Mouse (Mus musculus) natural killer cell, adult 2 months (primary cell): ENCODE data around the gene Immp2l.
"Not testable (repeated sequence)": the region's sequence is repeated elsewhere in the genome, so short reads cannot be mapped to it uniquely, and the experiment has no call there.

Experiments
- DNase-seq, 2 experiments: peaks; one replicate each; pipeline ENCODE4 v3.0.0; 2022; ENCODE audit warnings: low spot score in 2 of 2

Immp2l gene

DNA sequence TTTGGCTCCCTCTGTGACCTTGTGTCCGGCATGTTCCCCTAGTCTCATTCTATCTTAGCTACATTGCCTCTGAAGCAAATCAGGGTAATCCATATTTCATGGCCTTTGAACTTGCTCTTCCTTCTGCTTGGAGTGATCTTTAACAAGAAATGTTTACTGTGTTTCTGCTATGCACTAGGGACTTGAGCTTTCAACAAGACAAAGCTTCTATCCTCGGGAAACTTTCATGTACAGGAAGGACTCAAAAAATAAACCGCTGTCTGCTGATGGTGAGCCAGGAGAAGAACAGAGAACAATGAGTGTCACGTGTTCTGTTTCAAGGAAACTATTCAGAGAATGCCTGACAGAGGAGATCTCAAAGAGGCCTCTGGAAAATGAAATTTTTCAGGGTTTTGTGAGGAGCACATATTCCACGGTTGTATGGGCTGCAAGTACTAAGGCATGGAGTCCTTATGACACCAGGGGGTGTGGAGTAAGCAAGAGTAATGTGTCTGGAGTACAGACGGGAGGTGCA is 814.5 kb downstream of the Immp2l start:
- DNase-seq = no peak

DNA sequence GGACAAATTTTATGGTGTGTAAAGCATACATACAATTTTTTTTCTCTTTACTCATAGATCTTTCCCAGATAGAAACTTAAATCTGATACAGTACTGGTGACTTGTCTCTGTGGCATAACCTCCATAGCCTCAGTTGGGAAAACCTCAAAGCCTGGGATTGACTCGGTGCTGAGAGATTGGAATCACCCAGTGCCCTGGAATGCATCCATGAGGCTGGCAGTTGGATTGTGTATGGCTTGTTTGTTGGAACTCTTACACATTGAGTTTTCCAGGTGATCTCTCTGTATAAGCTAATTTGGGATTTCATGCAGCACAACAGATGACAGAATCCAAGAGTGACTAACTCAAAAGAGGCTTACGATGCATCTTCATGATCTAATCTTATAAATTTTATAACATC is 815.4 kb downstream of the Immp2l start:
- no peak for DNase-seq

DNA sequence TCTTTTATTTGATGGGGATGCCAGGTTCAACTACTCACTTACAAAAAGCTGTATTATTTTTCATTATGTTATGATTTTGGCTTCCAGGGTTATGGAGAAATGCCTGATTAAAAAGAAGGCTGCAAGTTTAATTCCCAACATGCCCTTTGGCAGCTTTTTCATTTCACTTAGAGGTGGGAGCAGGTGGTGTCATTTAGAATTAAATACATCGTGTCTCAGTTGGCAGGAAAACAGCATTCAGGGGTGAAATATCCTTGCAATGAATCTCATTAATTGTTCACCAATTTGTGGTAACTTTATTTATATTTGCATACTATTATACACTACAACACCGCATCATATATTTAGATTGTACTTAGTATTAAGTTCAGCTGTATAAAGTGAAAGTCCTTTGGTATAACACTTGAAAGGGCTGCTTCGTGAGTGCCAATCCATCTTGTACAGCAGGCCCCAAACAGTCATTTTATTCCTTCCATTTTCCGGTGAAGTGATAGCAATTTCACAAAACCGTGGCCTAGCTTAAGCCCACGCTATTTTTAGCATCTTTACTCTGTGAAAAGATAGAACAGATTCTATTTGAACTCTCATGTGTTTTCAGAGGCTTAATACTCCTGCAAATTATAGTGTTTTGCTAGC is 818.9 kb downstream of the Immp2l start:
- DNase-seq = no peak

DNA sequence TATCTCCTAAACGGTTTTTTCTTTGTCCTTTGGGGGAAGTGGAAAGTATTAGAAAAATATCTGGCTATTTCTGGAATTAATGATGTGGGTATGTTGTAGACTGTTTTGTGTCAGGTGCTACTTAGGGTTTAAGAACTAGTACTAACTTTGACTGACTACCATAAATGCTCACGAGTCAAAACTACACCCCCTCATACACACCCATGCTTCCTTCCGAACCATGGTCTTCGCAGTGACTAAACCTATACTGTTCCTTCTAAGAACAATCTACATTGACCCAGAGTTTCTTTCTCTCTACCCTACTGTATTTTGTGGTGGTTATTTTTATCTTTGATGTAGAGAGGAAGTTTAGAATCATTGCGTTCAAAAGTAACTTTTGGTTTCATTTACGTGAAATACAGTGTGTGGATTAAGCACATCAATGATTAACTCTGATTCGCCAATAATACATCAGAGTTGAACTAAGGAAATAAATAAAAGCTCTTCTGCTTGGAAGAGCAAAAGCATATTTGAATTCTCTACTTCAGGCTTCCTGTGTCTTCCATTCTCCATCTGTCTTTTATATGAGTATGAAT is 828.1 kb downstream of the Immp2l start:
- DNase-seq = no peak

DNA sequence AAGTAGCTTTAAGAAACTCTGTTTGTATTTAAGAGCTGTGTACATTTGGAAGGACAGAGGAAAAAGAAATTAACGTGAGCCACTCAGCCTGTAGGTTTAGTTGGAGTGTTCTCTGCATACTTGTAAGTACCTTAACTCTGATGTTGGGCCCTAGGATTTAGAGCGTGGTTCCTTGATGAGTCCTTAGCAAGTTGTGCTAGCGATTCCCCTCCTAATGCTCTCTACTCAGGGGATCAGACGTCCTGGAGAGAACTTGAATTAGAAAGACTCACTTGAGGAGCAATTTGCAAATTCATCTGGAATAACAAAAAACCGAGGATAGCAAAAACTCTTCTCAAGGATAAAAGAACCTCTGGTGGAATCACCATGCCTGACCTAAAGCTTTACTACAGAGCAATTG is 835.8 kb downstream of the Immp2l start:
- not testable (repeated sequence) for DNase-seq

DNA sequence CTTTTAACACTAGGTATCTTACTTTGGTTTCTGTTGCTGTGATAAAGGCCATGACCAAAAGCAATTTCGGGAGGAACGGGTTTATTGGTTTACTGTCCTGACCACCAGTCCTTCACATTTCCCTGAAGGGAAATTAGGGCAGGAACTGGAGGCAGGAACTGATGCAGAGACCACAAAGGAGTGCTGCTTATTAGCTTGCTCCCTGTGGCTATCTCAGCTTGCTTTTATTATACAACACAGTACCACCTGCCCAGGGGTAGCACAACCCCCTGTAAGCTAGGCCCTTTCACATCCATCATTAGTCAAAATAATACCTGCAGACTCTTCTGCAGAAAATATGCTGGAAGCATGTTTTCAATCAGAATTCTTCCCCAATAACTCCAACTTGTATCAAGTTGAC is 844.4 kb downstream of the Immp2l start:
- no peak for DNase-seq

DNA sequence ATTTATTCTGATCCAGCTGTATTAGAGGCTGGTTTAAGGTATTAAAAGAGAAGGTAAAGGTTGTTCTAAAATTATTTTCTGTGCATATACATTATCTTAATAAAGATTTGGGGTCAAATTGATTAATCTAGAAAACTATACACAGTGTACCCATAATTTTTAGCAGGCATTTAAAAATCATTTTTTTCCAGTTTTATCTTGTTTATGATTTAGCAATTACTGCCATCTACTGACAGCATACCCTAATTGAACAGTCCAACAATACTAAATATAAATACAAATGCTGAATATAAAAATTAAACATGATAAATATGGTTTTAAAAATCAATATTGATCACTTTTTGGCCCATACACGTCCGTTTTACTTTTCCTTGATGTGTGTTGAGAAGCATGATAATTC is 850.1 kb downstream of the Immp2l start:
- DNase-seq = no peak

DNA sequence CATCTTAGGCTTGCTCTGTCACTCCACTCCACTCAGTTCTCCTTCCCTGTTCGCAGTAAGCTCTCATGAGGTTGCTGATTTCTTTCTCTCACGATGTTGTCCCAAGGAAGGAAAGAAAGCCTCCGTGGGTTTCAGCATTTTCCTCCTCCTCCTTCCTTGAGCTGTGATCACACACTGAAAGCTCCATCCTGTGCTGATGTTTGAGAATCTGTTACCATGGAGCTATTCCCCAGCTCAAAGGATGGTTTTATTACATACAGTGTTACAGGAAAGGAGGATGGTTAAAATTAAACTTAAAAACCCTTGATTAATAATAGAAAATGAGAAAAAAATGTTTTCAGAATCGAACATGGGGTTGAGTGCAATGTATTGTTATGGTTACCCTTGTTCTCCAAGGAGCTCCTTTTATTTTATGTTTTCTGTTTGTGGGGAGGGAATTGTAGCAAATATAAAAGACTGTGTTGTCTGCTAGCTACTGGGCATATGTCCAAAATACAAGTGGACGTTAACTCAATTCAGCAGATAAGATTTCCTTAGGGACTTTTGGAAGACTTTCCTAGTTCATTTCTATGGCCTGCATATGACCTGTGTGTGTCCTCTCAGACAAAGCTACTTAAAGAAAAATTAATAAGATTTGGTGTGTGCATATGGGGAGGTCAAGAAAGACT is 853.5 kb downstream of the Immp2l start:
- no peak for DNase-seq

DNA sequence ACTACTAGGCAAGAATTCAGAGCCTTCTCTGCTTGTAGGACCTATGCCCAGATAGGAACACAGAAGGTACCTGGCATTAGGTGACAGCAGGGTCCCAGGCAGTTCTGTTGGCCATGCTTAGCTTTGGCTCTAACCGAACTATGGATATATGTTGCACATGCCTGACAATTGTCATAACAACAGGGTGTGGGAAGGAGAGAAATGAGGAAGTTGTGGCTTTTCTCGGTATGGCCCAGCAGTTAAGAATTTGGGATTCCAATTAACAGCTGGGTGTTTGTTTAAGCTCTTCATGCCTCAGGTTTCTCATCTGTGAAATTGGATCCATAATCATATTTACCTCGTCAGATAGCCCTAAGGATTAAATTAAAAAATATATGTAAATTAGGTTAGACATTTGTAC is 854.6 kb downstream of the Immp2l start:
- DNase-seq = no peak

DNA sequence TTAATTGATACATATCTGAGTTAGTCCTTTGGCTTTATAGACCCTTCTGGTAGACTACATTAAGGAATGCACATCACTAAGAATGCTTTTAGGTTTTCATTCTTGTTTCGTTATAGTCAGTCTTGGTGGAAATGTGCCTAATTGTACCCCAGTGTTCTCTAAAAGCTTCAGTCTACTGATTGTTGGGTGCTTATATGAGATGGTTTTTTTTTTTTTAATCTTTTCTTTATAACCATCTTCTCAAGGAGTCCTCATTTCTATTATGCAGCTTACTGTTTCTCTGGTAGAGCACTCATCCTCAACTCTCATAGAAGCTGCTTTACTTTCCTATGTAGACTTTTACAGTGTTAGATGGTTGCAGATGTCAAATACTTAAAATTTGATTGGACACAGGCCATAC is 855.1 kb downstream of the Immp2l start:
- DNase-seq = no peak

DNA sequence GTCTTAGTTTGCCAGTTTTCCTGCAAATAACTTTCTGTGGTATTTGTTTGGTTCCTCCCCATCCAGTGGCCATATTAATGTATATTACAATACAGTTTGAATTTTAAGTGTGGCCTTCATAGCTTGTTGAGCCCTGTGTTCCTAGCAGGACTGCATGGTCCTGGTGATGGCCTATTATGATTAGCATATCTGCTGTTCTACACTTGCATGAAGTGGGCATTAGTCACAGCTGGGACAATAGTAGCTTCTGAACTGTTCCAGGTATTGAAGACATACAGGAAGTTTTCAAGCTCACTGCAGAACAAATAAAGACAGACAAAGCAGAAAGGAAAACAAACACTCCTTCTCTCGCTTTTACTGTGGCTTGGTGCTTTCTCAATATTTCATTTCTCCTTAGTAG is 855.5 kb downstream of the Immp2l start:
- DNase-seq = no peak

DNA sequence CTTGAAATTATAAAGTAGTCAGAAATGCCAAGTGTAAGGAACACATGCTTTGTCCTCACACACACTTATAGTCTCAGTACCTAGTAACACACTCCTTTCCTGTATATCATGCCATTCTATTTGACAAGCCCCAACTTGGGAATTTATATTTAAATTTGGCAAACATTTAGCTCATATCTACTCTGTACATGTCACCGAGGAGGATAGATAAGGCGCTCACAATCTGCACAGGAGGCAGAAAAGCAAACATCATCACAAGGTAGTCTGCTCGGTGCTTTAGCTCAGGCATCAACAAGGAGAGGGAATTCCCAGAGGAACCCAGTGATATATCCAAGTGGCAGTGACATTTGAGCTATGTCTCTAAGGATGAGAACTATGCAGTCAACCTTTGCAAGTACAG is 856.9 kb downstream of the Immp2l start:
- no peak for DNase-seq

DNA sequence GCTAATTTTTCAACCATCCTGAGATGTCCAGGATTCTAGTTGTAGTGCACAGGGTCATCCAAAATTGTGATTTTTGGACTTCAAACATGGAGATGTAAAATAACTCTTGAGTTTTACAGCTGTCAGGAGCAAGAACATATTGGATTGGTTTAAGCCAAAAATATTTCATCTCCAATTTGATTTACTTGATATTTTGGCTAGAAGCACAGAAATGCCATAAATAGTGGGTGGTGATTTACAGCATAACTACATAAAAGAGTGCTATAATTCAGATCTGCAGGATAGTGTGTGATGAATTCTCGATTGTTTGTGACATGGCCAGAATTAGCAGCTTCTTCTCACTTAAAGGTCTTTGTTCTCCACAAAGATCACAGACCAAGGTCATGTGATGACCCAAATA is 884.1 kb downstream of the Immp2l start:
- no peak for DNase-seq

DNA sequence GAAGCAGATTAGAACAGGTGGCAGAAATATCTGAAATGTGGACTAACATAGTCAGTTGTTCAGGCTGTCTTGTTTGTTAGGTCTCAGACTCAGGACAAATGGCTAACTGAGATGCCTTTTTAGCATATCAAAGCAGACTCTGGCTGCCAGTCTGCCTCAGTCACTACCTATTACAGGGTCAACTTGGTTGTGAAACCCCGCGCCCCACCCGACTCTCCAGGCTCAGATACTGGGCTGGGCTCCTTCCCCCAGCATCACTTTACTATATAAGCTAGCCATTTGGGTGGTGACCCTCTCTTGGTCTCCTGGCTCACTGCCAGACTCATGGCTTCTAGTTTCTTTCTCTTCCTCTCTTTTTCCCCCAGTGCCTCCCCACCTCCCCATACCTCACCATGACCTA is 887.7 kb downstream of the Immp2l start:
- DNase-seq = no peak

DNA sequence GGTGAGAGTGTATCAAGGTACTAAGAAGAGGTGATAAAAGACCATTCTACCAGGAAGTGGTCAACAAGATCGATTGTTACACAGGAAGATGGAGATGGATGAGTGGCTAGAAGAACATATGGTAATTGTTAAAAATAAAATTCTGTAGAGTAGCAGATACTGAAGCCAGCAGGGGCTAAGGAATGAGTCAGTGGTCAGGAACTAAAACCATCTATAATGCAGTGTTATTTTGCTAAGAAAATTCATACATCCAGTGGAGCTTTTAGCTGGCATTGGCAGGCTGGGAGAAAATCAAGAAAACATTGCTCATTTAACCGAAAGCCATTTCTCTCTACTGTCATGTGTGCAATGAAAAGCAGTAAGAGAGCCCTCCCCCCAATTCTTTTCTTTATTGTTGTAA is 913.9 kb downstream of the Immp2l start:
- no peak for DNase-seq

DNA sequence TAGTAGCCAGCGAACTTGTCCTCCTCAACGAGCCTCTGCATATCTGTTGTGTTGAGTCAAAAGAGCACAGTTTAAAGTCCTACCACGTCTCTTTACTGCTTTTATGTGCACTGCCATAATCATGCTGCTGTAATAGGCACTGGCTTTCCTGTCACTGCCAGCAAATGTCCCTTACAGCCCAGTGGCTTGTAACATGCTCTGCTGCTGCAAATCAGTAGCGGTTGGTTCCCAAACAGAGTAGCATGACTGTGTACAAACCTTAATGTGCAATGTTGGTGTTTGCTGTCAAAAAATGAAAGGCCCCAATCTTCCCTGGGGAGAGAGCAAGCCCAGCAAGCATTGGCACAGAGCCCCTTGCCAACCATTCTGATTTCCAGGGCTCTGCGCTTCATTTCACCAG is 918.0 kb downstream of the Immp2l start:
- no peak for DNase-seq

DNA sequence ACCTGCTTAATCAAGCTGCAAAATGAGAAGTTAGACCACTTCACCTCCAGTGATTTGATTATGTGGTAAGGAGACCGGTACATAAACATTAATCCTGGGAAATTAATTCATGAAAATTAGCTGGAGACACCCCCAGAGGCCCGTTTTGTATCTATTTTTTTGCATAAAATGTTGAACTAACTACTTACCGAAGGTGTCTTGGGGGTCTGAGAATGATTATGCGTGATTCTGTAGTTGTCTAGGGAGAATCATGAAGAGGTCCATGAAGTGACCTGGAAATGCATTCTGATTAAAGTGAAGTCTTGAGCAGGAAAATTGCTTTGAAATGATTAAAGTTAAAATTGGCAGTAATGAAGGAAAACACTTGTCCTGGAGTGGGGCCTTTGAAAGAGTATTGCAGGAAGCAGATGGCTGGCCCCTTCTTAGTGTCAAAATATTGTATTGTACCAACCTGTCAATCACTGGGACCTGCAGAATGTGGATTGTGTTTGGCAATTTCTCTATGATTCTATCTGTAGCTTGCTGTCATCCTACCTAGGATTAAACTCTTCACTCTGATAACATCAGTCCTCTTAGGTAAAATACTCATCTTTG is 920.3 kb downstream of the Immp2l start:
- DNase-seq = no peak

DNA sequence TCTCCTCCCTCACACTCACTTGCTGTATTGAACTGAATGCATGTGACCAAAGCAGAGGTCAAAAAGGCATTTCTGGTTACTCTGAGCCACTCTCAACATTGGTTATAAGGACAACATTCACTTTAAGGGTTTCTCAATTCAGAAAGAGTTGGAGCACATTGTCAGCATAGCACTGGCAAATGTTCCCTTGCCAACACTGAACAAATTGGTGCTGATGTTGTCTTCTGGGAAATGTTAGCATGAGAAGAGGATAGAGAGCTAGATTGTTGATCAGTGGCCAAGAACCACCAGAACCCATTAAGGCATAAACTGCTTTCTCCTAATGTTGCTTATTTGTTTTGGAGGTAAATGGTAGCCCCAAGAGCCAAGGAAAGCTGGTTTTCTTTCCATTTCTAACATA is 922.6 kb downstream of the Immp2l start:
- no peak for DNase-seq

DNA sequence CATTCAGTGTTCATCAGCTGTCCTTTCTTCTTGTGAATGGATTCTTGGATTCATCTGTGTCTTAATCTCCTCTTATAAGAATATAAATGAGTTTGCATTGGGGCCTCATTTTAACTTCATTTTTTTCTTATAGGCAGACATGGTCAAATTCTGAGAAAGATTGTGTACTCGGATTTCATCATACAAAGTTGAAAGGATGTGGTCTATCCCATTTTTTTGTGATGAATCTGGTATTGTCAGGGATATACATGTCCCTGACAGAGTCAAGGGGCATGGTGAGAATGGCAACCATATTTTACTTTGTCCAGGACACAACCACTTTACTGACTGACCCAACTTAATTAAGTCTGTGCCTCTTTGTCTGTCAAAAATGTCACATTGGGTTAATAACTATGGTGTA is 925.5 kb downstream of the Immp2l start:
- no peak for DNase-seq

DNA sequence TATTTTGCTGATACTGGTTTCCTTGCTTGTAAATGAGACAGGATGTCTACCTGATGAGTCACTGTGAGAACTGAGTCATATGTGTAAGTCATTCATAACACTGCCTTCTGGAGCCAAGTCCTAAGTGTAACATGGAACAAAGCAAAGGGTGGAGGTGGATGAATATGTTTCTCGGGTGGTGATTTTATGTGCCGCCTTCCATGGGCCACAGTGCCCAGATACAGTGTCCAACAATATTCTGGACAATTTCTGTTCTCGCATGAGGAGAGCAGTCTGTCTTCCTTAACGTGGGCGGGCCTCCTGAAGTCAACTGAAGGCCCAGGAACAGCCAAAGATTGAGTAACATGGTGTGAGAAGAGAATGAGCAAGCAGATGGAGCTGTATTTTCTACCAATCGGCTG is 926.0 kb downstream of the Immp2l start:
- DNase-seq = no peak

DNA sequence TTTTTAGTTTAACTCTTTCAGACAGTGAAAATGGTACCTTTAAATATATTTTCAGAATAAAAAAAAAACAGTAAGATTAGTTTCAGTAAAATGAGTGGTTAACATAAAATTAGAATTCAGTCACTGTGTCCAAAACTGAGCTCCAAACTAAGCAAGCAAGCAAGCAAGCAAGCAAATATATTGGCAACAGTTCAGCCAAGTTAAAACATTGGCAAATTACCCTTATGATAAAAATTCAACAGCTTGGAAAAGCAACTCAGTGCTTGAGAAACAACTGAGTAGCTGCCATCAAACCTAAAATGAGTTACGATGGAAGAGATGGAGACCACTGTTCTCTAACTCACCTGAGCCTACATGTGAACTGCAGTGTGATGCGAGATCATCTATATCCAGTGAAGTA is 926.8 kb downstream of the Immp2l start:
- DNase-seq = no peak

DNA sequence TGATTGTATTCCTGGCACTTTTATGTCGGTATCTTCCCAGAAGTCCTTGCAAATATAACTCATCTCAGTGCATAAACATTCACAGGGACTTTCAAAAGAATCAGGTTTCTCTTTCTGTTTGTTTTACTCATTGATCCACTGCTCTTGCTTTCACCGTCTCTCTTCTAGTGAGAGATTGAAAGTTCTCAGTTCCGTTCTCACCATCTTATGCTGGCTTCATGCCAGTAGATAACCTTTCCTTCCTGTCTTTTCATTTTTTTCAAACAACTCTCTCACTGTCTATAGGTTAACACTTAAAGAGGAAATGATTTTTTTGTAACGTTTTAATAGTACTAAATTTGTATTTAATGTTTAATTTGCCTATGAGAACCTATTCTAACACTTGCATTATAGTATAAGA is 937.1 kb downstream of the Immp2l start:
- no peak for DNase-seq

DNA sequence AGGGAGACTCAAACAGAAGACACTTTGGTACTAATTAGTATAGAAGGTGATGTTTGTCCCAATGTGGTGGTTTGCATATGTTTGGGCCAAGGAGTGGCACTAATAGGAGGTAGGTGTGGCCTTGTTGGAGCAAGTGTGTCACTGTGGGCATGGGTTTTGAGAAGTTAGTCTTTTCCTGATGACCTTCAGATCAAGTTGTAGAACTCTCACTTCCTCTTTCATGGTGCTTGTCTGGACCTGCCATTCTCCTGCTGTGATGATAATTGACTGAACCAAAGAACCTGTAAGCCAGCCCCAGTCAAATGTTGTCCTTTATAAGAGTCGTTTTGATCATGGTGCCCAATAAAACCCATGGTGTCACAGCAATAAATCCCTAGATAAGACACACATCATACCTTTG is 967.5 kb downstream of the Immp2l start:
- no peak for DNase-seq
